Comparison of ENCODE assay signal across 13 mouse cellular contexts in the genomic region with DNA sequence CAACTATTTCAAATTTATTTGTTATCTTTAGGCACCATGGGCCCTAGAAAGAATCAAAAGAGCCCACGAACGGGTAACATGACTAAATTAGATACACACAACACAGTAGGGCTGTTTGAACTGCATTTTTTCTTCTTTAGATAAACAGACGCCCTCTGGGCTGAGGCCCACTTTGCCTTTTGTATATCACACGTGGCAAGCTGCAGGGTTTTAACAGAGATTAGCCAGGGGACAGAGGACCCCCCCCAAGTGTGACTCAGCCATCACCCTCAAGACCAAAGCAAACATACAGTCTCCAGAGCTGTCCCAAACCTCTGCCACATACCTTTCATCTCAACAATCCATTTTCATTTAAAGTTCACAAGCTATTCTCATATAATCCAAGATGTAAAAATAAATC. TPM values are rescaled to one million over a fixed set of nuclear protein-coding genes. Genes with fewer than 3 reads are reported as not detected.
DNase-seq lines count a peak whose midpoint lies in the region; ATAC-seq and TF ChIP-seq lines count a peak whose summit lies in the region.
"Had no signal": no experiment of that assay in that cellular context is flagged by ENCODE, and none has a peak within 500 bp of the region (broad histone marks: within the 10 kb centered on the region; RNA-seq: fewer than 3 reads in every experiment).

No protein-coding gene starts in this region.

- no peaks in the 10 kb centered on the region for H3K9me3 ChIP-seq in heart, postnatal 0 days (replicated peaks; ENCODE audit: control insufficient read depth, low read length)
- H3K9me3 ChIP-seq in liver, embryonic 13.5 days (replicated peaks) = no peaks in the 10 kb centered on the region
- no peaks in the 10 kb centered on the region for H3K9me3 ChIP-seq in embryonic facial prominence, embryonic 10.5 days
- H3K9me3 ChIP-seq: hindbrain, embryonic 13.5 days had no signal

- H3K4me1 ChIP-seq in heart, postnatal 0 days (ENCODE audit: control insufficient read depth, insufficient read depth) = peaks cover 34% of the 10 kb centered on the region
- peaks cover 90% of the 10 kb centered on the region for H3K4me1 ChIP-seq in liver, embryonic 13.5 days (replicated peaks)
- peaks cover 22% of the 10 kb centered on the region for H3K4me1 ChIP-seq in embryonic facial prominence, embryonic 10.5 days

- no peaks in the 10 kb centered on the region for H3K36me3 ChIP-seq in heart, postnatal 0 days (replicated peaks; ENCODE audit: control insufficient read depth, insufficient read depth, low read length)
- peaks cover 4% of the 10 kb centered on the region; the same call in 1 of the 2 replicates for H3K36me3 ChIP-seq in liver, embryonic 13.5 days
- H3K36me3 ChIP-seq in embryonic facial prominence, embryonic 10.5 days (replicated peaks) = no peaks in the 10 kb centered on the region
- H3K36me3 ChIP-seq: hindbrain, embryonic 13.5 days had no signal

- no peak overlapping the region for H3K4me3 ChIP-seq in heart, postnatal 0 days (ENCODE audit: low read depth, low read length)
- H3K4me3 ChIP-seq in liver, embryonic 13.5 days (replicated peaks) = no peak overlapping the region; the same call in 1 of the 2 replicates
- no peak overlapping the region for H3K4me3 ChIP-seq in embryonic facial prominence, embryonic 10.5 days
- H3K4me3 ChIP-seq: hindbrain, embryonic 13.5 days; left cerebral cortex, adult 2 months had no signal

- DNase-seq in heart, postnatal 0 days (ENCODE audit: low spot score) = peak; percentile 62
- DNase-seq in heart, adult 18-20 months = no peak
- DNase-seq in A20 (ENCODE audit: low read depth, low spot score) = peak; percentile 40
- DNase-seq in c-Kit-negative CD71-positive TER-119-positive erythroid progenitor cells, embryonic 14.5 days (ENCODE audit: low read depth, low spot score) = peak; percentile 54
- DNase-seq in liver, embryonic 13.5 days = peak; percentile 87
- DNase-seq in cerebellum, adult 8-10 months = no peak
- no peak for DNase-seq in embryonic facial prominence, embryonic 10.5 days (ENCODE audit: low spot score)
- DNase-seq: adrenal gland, adult 8-10 months; cerebellum, postnatal 14 days had no signal

- no peak overlapping the region for H3K9ac ChIP-seq in heart, postnatal 0 days (replicated peaks; ENCODE audit: low read depth, low read length)
- H3K9ac ChIP-seq in liver, embryonic 13.5 days = peak overlapping the region; percentile 69
- H3K9ac ChIP-seq: hindbrain, embryonic 13.5 days had no signal

- ATAC-seq in heart, postnatal 0 days (ENCODE audit: insufficient read depth, low read depth) = peak; percentile 67
- ATAC-seq in liver, embryonic 13.5 days (ENCODE audit: low read depth) = peak; percentile 91
- no peak for ATAC-seq in monocyte, adult 5-6 weeks (replicated peaks; ENCODE audit: insufficient number of reproducible peaks, low FRiP score, low TSS enrichment, poor library complexity, severe bottlenecking)

- no peak for TF ChIP-seq CTCF in heart, postnatal 0 days (IDR thresholded peaks at IDR 0.05; ENCODE audit: low read depth)

- H3K27me3 ChIP-seq in heart, postnatal 0 days (ENCODE audit: control insufficient read depth, insufficient read depth, low read length) = no peaks in the 10 kb centered on the region
- no peaks in the 10 kb centered on the region for H3K27me3 ChIP-seq in liver, embryonic 13.5 days
- H3K27me3 ChIP-seq in embryonic facial prominence, embryonic 10.5 days (replicated peaks; ENCODE audit: low read depth, poor library complexity, severe bottlenecking) = no peaks in the 10 kb centered on the region
- H3K27me3 ChIP-seq: hindbrain, embryonic 13.5 days had no signal

- H3K27ac ChIP-seq in heart, postnatal 0 days (ENCODE audit: low read depth) = peak overlapping the region; percentile 61; the same call in 1 of the 2 replicates
- H3K27ac ChIP-seq in liver, embryonic 13.5 days = peak overlapping the region; percentile 94
- H3K27ac ChIP-seq in embryonic facial prominence, embryonic 10.5 days (replicated peaks) = no peak overlapping the region
- H3K27ac ChIP-seq: hindbrain, embryonic 13.5 days; kidney, postnatal 0 days; left cerebral cortex, adult 2 months had no signal

- 8% methylated on average over 4 of the region's 4 CpGs for WGBS in heart, postnatal 0 days
- 7% methylated on average over 4 of the region's 4 CpGs for WGBS in liver, embryonic 13.5 days (ENCODE audit: insufficient replicate concordance)
- 19% methylated on average over 4 of the region's 4 CpGs for WGBS in embryonic facial prominence, embryonic 10.5 days

- no peak for TF ChIP-seq EP300 in heart, postnatal 0 days (IDR thresholded peaks at IDR 0.05; ENCODE audit: low read depth)

- H3K4me2 ChIP-seq in heart, postnatal 0 days (ENCODE audit: low read depth, low read length) = no peak overlapping the region
- peak overlapping the region; percentile 53 for H3K4me2 ChIP-seq in liver, embryonic 13.5 days
- H3K4me2 ChIP-seq: hindbrain, embryonic 13.5 days had no signal

RNA-seq across cellular contexts. Expression of gene Frs2, which starts 42.1 kb away (rescaled TPM):
- 13.2 and 14.1 TPM in 2 replicates for total RNA-seq in heart, postnatal 0 days (2014; rRNA removed; ENCODE audit: low replicate concordance)
- 12.8 and 13.6 TPM in 2 replicates for polyA plus RNA-seq in heart, postnatal 0 days (2015; fragmentation: Nextera tagmentation; extraction: Ambion mirVana)
- total RNA-seq in heart, adult 18-20 months (2021) = 10 to 100 TPM; 15.3 to 16.4 TPM
- polyA plus RNA-seq in liver, embryonic 13.5 days (2015; fragmentation: Nextera tagmentation; extraction: Ambion mirVana) = 8.1 and 11.7 TPM in 2 replicates
- total RNA-seq in monocyte, adult 5-6 weeks (2017) = 9.1 to 21.4 TPM (median 12.1 TPM) in 3 replicates
- 20.4 and 21.6 TPM in 2 replicates for polyA plus RNA-seq in embryonic facial prominence, embryonic 10.5 days (2016; fragmentation: Nextera tagmentation; extraction: Ambion mirVana)

RNA-seq across cellular contexts. Expression of gene Cct2, which starts 42.6 kb away (rescaled TPM):
- 154 and 209 TPM in 2 replicates for total RNA-seq in heart, postnatal 0 days (2014; rRNA removed; ENCODE audit: low replicate concordance)
- 121 and 129 TPM in 2 replicates for polyA plus RNA-seq in heart, postnatal 0 days (2015; fragmentation: Nextera tagmentation; extraction: Ambion mirVana)
- 100 to 1,000 TPM; 130 to 135 TPM for total RNA-seq in heart, adult 18-20 months (2021)
- polyA plus RNA-seq in liver, embryonic 13.5 days (2015; fragmentation: Nextera tagmentation; extraction: Ambion mirVana) = 220 and 240 TPM in 2 replicates
- 289 to 360 TPM (median 315 TPM) in 3 replicates for total RNA-seq in monocyte, adult 5-6 weeks (2017)
- polyA plus RNA-seq in embryonic facial prominence, embryonic 10.5 days (2016; fragmentation: Nextera tagmentation; extraction: Ambion mirVana) = 350 and 352 TPM in 2 replicates

Comparison
In these comparisons a context has a peak if more than half of its experiments do, and no peak if none do; other contexts are left out.
1. DNase-seq: peak in heart, postnatal 0 days (single experiment), A20 (single experiment), c-Kit-negative CD71-positive TER-119-positive erythroid progenitor cells, embryonic 14.5 days (single experiment) and liver, embryonic 13.5 days (single experiment); none in heart, adult 18-20 months (0 of 2), cerebellum, adult 8-10 months (single experiment) and embryonic facial prominence, embryonic 10.5 days (single experiment).